Mouse (Mus musculus): ENCODE measurements around the gene B3galnt2. TPM values are rescaled to one million over a fixed set of nuclear protein-coding genes. Genes with fewer than 3 reads are reported as not detected.
"Not testable (repeated sequence)": the region's sequence is repeated elsewhere in the genome, so short reads cannot be mapped to it uniquely, and the experiment has no call there.

B3galnt2 gene
- total and polyA plus RNA-seq, 3 experiments, result 13.2 to 28.4 (median 27.2) TPM

- Histone ChIP-seq H3K4me3 (no peak overlapping the region), H3K27ac (no peak overlapping the region), H3K36me3 (ENCODE audit: control insufficient read depth, insufficient read depth, low read length) (no peaks in the 10 kb centered on the region), H3K4me1 (ENCODE audit: control insufficient read depth, insufficient read depth, low read length) (no peaks in the 10 kb centered on the region), H3K79me2 (replicated peaks; ENCODE audit: control insufficient read depth, insufficient read depth, low read length) (no peaks in the 10 kb centered on the region), H3K9ac (ENCODE audit: low read depth, low read length) (no peak overlapping the region), H3K27me3 (ENCODE audit: control insufficient read depth, insufficient read depth, low read length) (no peaks in the 10 kb centered on the region)
- WGBS, result 92% methylated on average over 4 of the region's 4 CpGs
- intact Hi-C loops (cut with DNase I), result no loop called here
- DNase-seq, result no peak
- no peak for TF ChIP-seq EP300 (IDR thresholded peaks at IDR 0.05; ENCODE audit: insufficient read depth, low read depth, low read length)
- no peak for TF ChIP-seq POLR2A (IDR thresholded peaks at IDR 0.05; ENCODE audit: insufficient read depth, low read depth, low read length)
- no peak for TF ChIP-seq CTCF (IDR thresholded peaks at IDR 0.05)
These were observed 57.3 kb downstream of the B3galnt2 start for GRCm38 (mm10) chr13:14011454-14011995.

- Histone ChIP-seq H3K9ac (ENCODE audit: low read depth, low read length) (no peak overlapping the region), H3K27ac (no peak overlapping the region), H3K4me3 (no peak overlapping the region), H3K79me2 (replicated peaks; ENCODE audit: control insufficient read depth, insufficient read depth, low read length) (no peaks in the 10 kb centered on the region), H3K27me3 (ENCODE audit: control insufficient read depth, insufficient read depth, low read length) (no peaks in the 10 kb centered on the region), H3K4me1 (ENCODE audit: control insufficient read depth, insufficient read depth, low read length) (no peaks in the 10 kb centered on the region), H3K36me3 (ENCODE audit: control insufficient read depth, insufficient read depth, low read length) (no peaks in the 10 kb centered on the region)
- 88% methylated on average over 2 of the region's 2 CpGs for WGBS
- TF ChIP-seq CTCF (IDR thresholded peaks at IDR 0.05) (no peak), EP300 (IDR thresholded peaks at IDR 0.05; ENCODE audit: insufficient read depth, low read depth, low read length) (no peak), POLR2A (IDR thresholded peaks at IDR 0.05; ENCODE audit: insufficient read depth, low read depth, low read length) (no peak)
- DNase-seq, result no peak
- intact Hi-C loops (cut with DNase I), result no loop called here
These were observed 59.7 kb downstream of the B3galnt2 start for GRCm38 (mm10) chr13:14014001-14014400.

GRCm38 (mm10) chr13:14014540-14014939, 60.3 kb downstream of the B3galnt2 start:
- no peaks in the 10 kb centered on the region for H3K4me1 ChIP-seq (ENCODE audit: control insufficient read depth, insufficient read depth, low read length)
- H3K9ac ChIP-seq (ENCODE audit: low read depth, low read length), result no peak overlapping the region
- intact Hi-C loops (cut with DNase I), result no loop called here
- H3K4me3 ChIP-seq, result no peak overlapping the region
- H3K27ac ChIP-seq, result no peak overlapping the region
- WGBS, result 89% methylated on average over 4 of the region's 4 CpGs
- no peaks in the 10 kb centered on the region for H3K36me3 ChIP-seq (ENCODE audit: control insufficient read depth, insufficient read depth, low read length)
- no peak for DNase-seq
- H3K79me2 ChIP-seq (replicated peaks; ENCODE audit: control insufficient read depth, insufficient read depth, low read length), result no peaks in the 10 kb centered on the region
- TF ChIP-seq CTCF (IDR thresholded peaks at IDR 0.05), result no peak
- TF ChIP-seq EP300 (IDR thresholded peaks at IDR 0.05; ENCODE audit: insufficient read depth, low read depth, low read length), result no peak
- TF ChIP-seq POLR2A (IDR thresholded peaks at IDR 0.05; ENCODE audit: insufficient read depth, low read depth, low read length), result no peak
- no peaks in the 10 kb centered on the region for H3K27me3 ChIP-seq (ENCODE audit: control insufficient read depth, insufficient read depth, low read length)

GRCm38 (mm10) chr13:14015609-14016008, 61.3 kb downstream of the B3galnt2 start:
- Histone ChIP-seq H3K79me2 (replicated peaks; ENCODE audit: control insufficient read depth, insufficient read depth, low read length) (no peaks in the 10 kb centered on the region), H3K4me3 (no peak overlapping the region), H3K27ac (no peak overlapping the region), H3K4me1 (ENCODE audit: control insufficient read depth, insufficient read depth, low read length) (no peaks in the 10 kb centered on the region), H3K9ac (ENCODE audit: low read depth, low read length) (no peak overlapping the region), H3K27me3 (ENCODE audit: control insufficient read depth, insufficient read depth, low read length) (no peaks in the 10 kb centered on the region), H3K36me3 (ENCODE audit: control insufficient read depth, insufficient read depth, low read length) (no peaks in the 10 kb centered on the region)
- WGBS, result 86% methylated on average over 6 of the region's 6 CpGs
- intact Hi-C loops (cut with DNase I), result no loop called here
- DNase-seq, result no peak
- TF ChIP-seq CTCF (IDR thresholded peaks at IDR 0.05) (no peak), POLR2A (IDR thresholded peaks at IDR 0.05; ENCODE audit: insufficient read depth, low read depth, low read length) (no peak), EP300 (IDR thresholded peaks at IDR 0.05; ENCODE audit: insufficient read depth, low read depth, low read length) (no peak)

- Histone ChIP-seq H3K79me2 (replicated peaks; ENCODE audit: control insufficient read depth, insufficient read depth, low read length) (no peaks in the 10 kb centered on the region), H3K9ac (ENCODE audit: low read depth, low read length) (no peak overlapping the region), H3K27ac (no peak overlapping the region), H3K36me3 (ENCODE audit: control insufficient read depth, insufficient read depth, low read length) (no peaks in the 10 kb centered on the region), H3K4me1 (ENCODE audit: control insufficient read depth, insufficient read depth, low read length) (no peaks in the 10 kb centered on the region), H3K27me3 (ENCODE audit: control insufficient read depth, insufficient read depth, low read length) (no peaks in the 10 kb centered on the region), H3K4me3 (no peak overlapping the region)
- intact Hi-C loops (cut with DNase I), result no loop called here
- TF ChIP-seq EP300 (IDR thresholded peaks at IDR 0.05; ENCODE audit: insufficient read depth, low read depth, low read length) (no peak), CTCF (IDR thresholded peaks at IDR 0.05) (no peak)
- no peak for DNase-seq
These were observed 64.0 kb downstream of the B3galnt2 start for GRCm38 (mm10) chr13:14018283-14018682.

GRCm38 (mm10) chr13:14018852-14019251, 64.6 kb downstream of the B3galnt2 start:
- no peaks in the 10 kb centered on the region for H3K27me3 ChIP-seq (ENCODE audit: control insufficient read depth, insufficient read depth, low read length)
- no peak overlapping the region for H3K9ac ChIP-seq (ENCODE audit: low read depth, low read length)
- no peak overlapping the region for H3K4me3 ChIP-seq
- no peaks in the 10 kb centered on the region for H3K36me3 ChIP-seq (ENCODE audit: control insufficient read depth, insufficient read depth, low read length)
- no peak for TF ChIP-seq EP300 (IDR thresholded peaks at IDR 0.05; ENCODE audit: insufficient read depth, low read depth, low read length)
- no peak for TF ChIP-seq CTCF (IDR thresholded peaks at IDR 0.05)
- no peak for TF ChIP-seq POLR2A (IDR thresholded peaks at IDR 0.05; ENCODE audit: insufficient read depth, low read depth, low read length)
- no peaks in the 10 kb centered on the region for H3K79me2 ChIP-seq (replicated peaks; ENCODE audit: control insufficient read depth, insufficient read depth, low read length)
- intact Hi-C loops (cut with DNase I), result no loop called here
- no peaks in the 10 kb centered on the region for H3K4me1 ChIP-seq (ENCODE audit: control insufficient read depth, insufficient read depth, low read length)
- DNase-seq, result no peak
- WGBS, result 92% methylated on average over 3 of the region's 3 CpGs
- no peak overlapping the region for H3K27ac ChIP-seq

- H3K27ac ChIP-seq; H3K79me2 ChIP-seq (replicated peaks; ENCODE audit: control insufficient read depth, insufficient read depth, low read length); H3K27me3 ChIP-seq (ENCODE audit: control insufficient read depth, insufficient read depth, low read length); H3K9ac ChIP-seq (ENCODE audit: low read depth, low read length); H3K4me3 ChIP-seq; DNase-seq; H3K36me3 ChIP-seq (ENCODE audit: control insufficient read depth, insufficient read depth, low read length); H3K4me1 ChIP-seq (ENCODE audit: control insufficient read depth, insufficient read depth, low read length); intact Hi-C loops (cut with DNase I): not testable (repeated sequence)
- WGBS, result 26% methylated on average over 12 of the region's 12 CpGs
These were observed 67.1 kb downstream of the B3galnt2 start for GRCm38 (mm10) chr13:14021417-14021816.
